Mouse (Mus musculus) large intestine, adult 2 months (tissue): ENCODE measurements at regions not wholly inside any gene's neighbourhood (a gene's known extent, or its start where the extent isn't known, plus 50 kb on each side); places are given as distances from the start of the nearest gene placed in this dataset.

Experiments
- DNase-seq: peaks from one replicate; pipeline ENCODE4 v3.0.0-alpha.2; 2012; ENCODE audit warnings: low read depth, low spot score
- WGBS: fragments of 180-500 bp; shearing (Covaris S2); methylation state at CpG from one replicate; pipeline ENCODE4 v1.1.7; 2018; 5-methylcytosine and 5-hydroxymethylcytosine counted together

GRCm38 (mm10) chr1:184484801-184485200 is 247.6 kb downstream of the Hlx start:
- 68% methylated on average over 8 of the region's 8 CpGs for WGBS
- no peak for DNase-seq

DNA sequence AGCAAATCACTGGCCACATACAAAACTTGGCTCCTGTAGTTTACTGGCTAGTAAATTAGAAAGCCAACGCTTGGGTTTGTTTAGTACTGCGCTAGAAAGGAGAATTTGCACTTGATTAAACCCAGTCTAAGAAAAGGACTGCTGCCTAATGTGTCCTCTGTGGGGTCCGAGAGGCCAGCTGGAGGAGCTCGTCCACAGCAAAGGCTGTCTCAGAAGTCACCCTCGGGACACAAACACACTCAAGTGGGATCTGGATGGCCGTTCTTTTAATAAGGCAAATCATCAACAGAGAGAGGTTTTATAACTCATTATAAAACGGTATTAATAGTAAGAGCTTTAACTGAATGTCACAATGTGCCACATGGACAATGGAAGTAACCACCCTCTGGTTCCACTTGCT is 249.0 kb downstream of the Hlx start:
- WGBS: 55% methylated on average over 7 of the region's 7 CpGs
- DNase-seq: no peak

DNA sequence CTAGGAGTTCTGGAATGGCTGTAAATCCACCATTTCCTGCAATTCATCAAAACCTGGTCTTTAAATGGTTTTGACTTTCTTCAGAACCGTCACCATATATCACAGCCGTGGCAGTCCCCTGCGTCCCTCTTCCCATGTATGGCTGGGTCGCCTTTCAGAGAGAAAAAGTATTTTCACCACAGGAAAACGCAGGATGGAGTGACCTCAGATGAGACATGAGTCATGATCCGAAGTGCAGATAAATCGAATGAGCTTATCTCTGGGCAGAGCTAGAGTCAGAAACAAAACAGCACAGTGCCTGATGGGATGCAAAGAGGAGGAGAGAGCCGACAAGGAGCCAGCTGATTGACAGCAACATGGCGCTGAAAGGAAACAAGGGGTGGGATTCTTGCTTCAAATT is 250.4 kb downstream of the Hlx start:
- 70% methylated on average over 9 of the region's 9 CpGs for WGBS

GRCm38 (mm10) chr1:184480571-184481220 is 251.7 kb downstream of the Hlx start:
- 73% methylated on average over 9 of the region's 9 CpGs for WGBS
- no peak for DNase-seq

More for the DNA sequence above, 250.4 kb downstream of the Hlx start:
- no peak for DNase-seq

- no peak for DNase-seq
- 46% methylated on average over 7 of the region's 7 CpGs for WGBS
These were observed 254.4 kb downstream of the Hlx start for GRCm38 (mm10) chr1:184478006-184478405.

- no peak for DNase-seq
- WGBS: 51% methylated on average over 9 of the region's 9 CpGs
These were observed 269.8 kb downstream of the Hlx start for GRCm38 (mm10) chr1:184462481-184463124.

DNA sequence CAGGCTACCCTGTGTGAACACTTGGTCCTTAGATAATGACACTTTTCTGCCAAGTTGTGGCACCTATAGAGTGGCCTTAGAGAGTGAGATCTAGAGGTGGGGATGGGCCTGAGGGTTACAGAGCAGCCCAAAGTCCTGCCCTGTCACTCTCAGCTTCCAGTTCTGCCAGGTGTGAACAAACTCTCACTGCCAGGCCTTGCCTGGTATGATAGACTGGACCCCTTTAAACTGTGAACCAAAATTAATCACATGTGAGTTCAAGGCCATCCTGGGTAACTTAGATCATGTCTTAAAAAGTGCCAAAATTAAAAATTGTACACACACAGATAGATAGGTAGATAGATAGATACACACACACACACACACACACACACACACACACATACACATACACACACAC is 271.0 kb downstream of the Hlx start:
- DNase-seq: no peak

- WGBS: 67% methylated on average over 8 of the region's 8 CpGs
- no peak for DNase-seq
These were observed 275.7 kb downstream of the Hlx start for GRCm38 (mm10) chr1:184456727-184457126.

- no peak for DNase-seq
- WGBS: 98% methylated on average over 4 of the region's 4 CpGs
These were observed 278.0 kb downstream of the Hlx start for GRCm38 (mm10) chr1:184454381-184454780.

GRCm38 (mm10) chr1:184453673-184454072 is 278.7 kb downstream of the Hlx start:
- WGBS: 45% methylated on average over 5 of the region's 5 CpGs
- DNase-seq: no peak

DNA sequence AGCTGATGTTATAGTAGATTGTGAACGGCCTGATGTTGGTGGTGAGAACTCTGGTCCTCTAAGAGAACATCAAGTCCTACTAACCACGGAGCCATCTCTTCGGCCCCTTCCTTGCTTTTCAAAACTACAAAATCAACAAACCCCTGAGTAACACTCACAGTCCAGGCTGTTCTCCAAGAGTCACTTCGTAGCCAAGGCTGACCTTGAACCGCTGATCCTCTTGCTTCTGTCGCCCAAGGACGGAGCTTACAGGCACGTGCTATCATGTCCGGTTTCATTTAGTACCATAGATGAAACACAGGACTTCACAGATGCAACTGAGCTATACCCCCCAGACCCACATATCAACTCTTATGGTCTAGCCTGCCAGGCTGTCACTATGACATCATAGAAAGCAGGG is 279.4 kb downstream of the Hlx start:
- no peak for DNase-seq
- 74% methylated on average over 9 of the region's 9 CpGs for WGBS

DNA sequence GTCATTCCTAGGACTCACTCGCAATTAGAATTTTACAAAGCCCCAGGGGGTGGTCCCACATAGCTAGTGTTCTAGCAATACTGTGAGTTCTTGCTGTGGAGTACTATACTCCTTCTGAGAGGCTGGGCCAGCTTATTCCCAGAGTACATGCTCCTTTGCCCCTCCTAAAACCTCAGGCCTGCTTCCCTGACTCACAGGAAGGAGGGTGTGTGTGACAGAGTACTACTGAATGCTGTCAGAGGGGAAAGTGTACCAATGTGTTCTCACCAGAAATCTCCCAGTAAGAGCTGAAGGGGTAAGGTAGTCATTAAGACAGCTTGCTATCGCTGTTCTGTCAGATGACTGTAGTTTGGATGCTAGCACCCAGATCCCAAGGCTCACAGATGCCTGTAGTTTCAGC is 280.7 kb downstream of the Hlx start:
- no peak for DNase-seq
- 93% methylated on average over 2 of the region's 2 CpGs for WGBS

DNA sequence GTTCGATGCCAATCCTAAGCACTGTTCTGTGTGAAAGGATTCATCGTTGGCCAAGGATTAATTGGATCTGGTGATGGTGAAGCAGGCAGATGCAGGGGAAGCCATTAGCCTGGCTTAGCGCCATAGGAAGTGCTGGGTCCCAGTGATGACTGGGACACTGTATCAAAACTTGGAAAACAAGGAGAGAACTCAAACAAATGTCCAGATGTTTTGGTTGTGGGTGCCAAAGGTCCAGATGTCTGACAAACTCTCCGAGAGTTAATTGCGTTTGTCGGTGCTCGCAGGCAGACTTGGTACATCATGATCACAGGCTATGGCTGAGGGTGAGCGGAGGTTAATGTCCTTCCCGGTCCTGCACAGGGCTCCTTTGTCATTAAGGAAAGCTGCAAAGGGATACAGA is 283.4 kb downstream of the Hlx start:
- 75% methylated on average over 9 of the region's 9 CpGs for WGBS
- DNase-seq: no peak

DNA sequence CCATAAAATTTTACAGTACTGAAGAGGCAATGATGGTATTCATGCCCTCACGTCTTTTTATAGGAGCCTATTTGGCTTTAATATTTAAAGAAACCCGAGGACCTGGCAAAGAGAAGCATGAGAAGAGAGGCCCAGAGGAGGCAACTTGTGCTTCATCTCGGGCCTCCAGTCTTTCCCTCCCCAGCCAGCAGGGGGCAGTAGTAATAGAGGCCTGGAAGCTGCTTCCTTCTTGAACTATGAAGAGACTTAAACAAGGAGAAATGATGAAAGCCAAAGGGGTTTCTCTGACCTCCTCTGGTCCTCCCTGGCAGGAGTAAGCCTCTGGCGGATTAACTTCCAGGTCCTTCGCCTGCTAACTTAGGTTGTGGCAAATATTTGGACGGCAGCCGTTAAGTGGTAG is 284.5 kb downstream of the Hlx start:
- WGBS: 52% methylated on average over 7 of the region's 7 CpGs
- DNase-seq: peak; percentile 55

DNA sequence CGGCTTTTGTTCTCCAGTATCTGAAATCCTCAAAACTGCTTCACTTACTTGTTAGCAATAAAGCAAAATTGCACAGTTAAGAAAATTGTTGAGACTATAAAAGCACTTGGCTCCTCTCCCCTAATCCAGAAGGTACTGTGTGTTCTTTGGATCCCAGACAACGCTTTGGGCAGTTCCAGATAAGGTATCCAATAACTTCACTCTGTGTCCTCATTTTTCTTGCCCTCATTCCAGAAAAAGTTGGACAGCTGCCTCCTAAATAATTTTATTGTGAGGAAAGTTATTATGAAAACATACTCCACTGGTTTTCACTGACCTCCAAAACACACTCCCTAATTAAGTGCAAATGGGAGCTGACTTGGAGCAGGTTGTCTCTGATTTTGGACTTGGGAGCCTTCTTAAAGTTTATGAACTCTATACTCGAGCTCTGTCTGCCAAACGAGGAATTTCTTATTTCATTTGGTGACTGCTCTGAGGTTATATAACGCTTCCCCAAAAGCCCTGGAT is 285.2 kb downstream of the Hlx start:
- DNase-seq: no peak

DNA sequence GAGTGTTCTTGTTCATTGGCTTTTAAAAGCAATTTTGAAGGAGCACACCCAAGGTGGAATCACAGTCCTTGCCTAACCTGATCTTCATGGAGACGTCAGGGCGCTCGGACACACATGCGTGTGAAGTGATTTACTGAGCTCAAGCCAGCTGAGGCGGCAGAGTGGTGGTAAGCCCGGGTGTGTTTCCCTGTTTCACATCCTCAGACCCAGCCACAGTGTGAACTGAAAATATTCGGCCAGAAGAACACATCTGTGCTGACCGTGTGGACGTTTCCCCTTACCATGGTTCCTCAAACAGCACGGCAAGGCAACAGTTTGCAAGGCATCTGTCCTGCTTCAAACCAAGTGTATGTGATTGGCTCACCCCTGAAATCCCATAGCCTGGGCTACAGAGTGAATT is 288.2 kb downstream of the Hlx start:
- DNase-seq: no peak
- WGBS: 88% methylated on average over 10 of the region's 10 CpGs

More for the DNA sequence above, 285.2 kb downstream of the Hlx start:
- 20% methylated on average over 5 of the region's 5 CpGs for WGBS

DNA sequence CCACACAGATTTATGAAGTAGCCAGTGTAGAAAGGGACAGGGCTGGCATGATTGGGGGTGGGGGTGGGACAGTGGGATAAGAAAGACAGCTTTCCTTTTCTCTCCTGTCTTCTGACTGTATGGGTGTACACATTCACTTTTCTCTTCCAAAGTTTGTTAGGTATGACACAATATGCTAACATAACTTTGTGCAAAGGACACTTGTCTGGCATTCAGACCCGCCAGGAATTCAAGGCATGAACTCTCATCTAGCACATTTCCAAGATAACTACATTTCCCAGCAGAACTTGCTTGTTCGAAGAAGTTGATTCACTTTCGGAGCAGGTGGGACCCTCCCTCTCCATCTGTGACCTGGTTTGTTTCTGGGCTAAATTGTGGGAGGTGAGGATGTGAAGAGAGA is 289.7 kb downstream of the Hlx start:
- 88% methylated on average over 3 of the region's 3 CpGs for WGBS
- DNase-seq: no peak

DNA sequence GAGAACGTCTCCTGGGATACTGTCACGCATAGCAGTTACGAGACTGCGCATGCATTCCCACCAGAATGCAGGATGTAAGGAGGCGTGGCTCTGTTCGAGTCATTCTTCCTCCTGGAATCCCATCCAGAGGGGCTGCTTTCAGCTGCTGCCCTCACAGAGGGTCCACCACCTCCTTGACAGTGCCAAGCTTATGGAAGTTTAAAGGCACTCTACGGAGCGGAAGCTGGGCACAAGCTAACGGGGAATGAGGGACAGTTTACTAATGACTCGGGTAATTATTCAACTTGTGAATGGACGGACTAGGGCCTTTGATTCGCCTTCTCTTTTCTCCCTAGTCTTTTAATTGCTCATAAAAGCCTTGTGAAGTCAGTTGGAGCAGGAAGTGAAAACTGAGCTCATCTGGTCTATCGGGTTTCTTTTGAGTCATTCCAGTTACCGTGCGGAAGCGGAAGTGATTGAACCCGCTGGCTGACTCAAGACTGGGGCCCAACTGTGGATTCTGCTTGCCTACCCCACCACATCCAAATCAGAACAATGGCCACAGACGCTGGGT is 291.3 kb downstream of the Hlx start:
- 14% methylated on average over 18 of the region's 18 CpGs for WGBS
- DNase-seq: peak; percentile 63

GRCm38 (mm10) chr1:184439506-184439905 is 292.9 kb downstream of the Hlx start:
- DNase-seq: no peak
- WGBS: 68% methylated on average over 3 of the region's 3 CpGs

- WGBS: 88% methylated on average over 3 of the region's 3 CpGs
- DNase-seq: no peak
These were observed 296.0 kb downstream of the Hlx start for GRCm38 (mm10) chr1:184436387-184436786.

GRCm38 (mm10) chr1:184428612-184429011 is 303.8 kb downstream of the Hlx start:
- DNase-seq: no peak
- 72% methylated on average over 8 of the region's 8 CpGs for WGBS
